Mouse (Mus musculus) granulocyte monocyte progenitor cell, adult 5-6 weeks (primary cell): ENCODE data around the gene Sass6. TPM values are rescaled to one million over a fixed set of nuclear protein-coding genes. Genes with fewer than 3 reads are reported as not detected.
"Not testable (repeated sequence)": the region's sequence is repeated elsewhere in the genome, so short reads cannot be mapped to it uniquely, and the experiment has no call there.

Experiments used
- ATAC-seq: replicated peaks from 2 replicates; pipeline ENCODE4 v1.8.0; 2016; ENCODE audit warnings: mild to moderate bottlenecking, moderate TSS enrichment, inconsistent platforms; ENCODE audit not compliant: poor library complexity, severe bottlenecking
- total RNA-seq, 2 experiments: library from RNA; stranded (forward) in 1 of 2; stranded (reverse) in 1 of 2; fragments of 200-712, 200-1000 nt in 1 of 2; fragments of >200 nt in 1 of 2; fragmentation: Nextera tagmentation in 1 of 2; gene quantifications; 2 replicates each; pipeline ENCODE4 v1.2.3; 2014 to 2017

Gene Sass6
- total RNA-seq, 2 experiments from 2014 or later: 35.0 to 50.1 TPM

GRCm38 (mm10) chr3:116622641-116623040 lies 27.9 kb downstream of the Sass6 start:
- ATAC-seq: no peak

DNA sequence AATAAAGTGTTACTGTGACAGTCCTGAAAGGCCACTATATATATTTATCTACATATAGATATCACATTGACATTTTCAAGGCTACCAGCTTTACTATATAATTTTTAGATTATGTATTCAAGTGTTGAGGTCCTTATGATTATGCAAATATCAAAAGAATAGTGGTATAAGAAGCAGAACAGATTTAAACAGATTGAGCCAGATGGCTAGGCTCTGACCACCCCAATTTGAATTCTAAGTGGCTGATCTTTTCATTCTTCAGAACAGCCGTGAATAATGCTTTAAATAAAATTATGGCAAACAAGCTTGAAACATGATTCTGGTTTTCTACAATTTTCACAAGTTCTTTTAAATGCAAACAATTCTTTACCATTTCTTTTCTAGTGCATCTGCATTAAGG lies 36.7 kb downstream of the Sass6 start:
- ATAC-seq: no peak

- ATAC-seq: peak; percentile 81
Measured at GRCm38 (mm10) chr3:116632971-116633370, 38.2 kb downstream of the Sass6 start.

GRCm38 (mm10) chr3:116634091-116634490 lies 39.3 kb downstream of the Sass6 start:
- peak; percentile 61 for ATAC-seq

- ATAC-seq: peak; percentile 46
Measured at GRCm38 (mm10) chr3:116634853-116635252, 40.1 kb downstream of the Sass6 start.

GRCm38 (mm10) chr3:116635799-116636198 lies 41.0 kb downstream of the Sass6 start:
- no peak for ATAC-seq

DNA sequence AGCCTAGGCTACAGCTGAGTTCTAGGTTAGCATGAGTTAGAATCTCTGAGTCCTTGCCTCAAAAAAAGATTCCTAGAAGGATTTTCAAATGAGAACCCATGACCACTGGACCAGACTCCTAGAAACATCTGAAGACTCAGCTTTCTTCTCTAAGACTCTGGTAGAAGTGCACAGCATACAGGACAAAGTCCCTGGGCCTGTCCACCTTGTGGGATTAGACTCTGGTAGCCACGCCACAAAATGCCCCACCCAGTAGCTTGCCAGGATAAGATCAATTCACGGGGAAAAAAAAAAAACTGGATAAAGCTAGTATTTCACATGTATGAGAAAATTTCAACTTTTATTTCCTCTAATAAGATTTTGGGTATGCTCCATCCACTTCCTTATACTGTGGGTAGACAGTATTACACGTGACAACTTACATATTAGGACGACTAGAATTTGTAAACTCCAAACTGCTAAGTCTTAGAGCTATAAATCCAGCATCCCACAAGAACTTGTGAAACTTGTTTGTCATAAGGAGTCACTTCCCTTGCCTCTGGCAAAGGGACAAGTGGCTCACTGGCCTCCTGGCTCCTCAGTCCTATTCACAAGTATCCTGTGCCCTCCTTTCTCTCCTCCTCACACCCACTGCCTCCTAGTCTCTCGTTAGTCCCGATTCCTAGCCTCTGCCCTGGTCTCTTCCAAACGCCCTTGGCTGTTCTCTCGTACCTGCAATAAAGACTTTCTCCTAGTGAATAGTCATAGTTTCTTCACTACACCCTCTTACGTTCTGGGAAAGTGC lies 43.1 kb downstream of the Sass6 start:
- ATAC-seq: peak; percentile 33

GRCm38 (mm10) chr3:116638572-116638971 lies 43.8 kb downstream of the Sass6 start:
- no peak for ATAC-seq

DNA sequence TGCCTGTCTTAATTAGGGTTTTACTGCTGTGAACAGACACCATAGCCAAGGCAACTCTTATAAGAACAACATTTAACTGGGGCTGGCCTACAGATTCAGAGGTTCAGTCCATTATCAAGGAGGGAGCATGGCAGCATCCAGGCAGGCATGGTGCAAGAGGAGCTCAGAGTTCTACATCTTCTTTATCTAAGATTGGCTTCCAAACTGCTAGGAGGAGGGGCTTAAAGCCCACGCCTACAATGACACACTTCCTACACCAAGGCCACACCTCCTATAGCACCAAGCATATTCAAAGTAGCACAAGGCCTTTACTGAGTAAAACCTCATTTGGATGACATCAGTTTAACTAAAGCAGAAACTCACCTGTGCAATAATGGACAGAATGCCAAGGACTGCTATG lies 45.2 kb downstream of the Sass6 start:
- ATAC-seq: 0 out of 2 replicates have a peak, but pooled peaks have one; percentile 31

DNA sequence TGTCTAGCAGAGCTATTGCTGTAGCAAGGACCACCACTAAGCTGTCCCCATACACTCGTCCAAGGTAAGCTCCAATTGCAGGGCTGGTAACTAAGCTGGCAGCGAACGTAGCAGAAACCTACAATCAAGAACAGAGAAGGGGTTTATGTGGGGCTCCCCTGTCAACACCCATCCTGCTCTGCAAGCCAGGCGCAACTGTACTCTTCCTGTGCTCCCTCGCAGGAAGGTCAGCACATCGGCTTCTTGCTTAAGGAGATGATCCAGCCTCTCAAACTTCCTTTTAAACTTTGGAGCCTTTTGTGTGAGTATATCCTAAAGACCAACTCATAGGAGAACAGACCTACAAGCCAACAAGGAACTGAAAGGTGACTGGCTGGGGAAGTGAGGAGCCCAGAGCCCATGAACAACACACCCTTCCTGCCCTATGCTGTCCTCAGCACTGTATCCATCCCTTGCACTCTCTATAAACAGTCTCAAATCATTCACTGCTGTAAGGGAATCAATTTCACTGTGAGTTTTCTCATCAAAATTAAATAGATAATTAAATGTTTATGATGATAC lies 47.1 kb downstream of the Sass6 start:
- peak; percentile 70 for ATAC-seq

DNA sequence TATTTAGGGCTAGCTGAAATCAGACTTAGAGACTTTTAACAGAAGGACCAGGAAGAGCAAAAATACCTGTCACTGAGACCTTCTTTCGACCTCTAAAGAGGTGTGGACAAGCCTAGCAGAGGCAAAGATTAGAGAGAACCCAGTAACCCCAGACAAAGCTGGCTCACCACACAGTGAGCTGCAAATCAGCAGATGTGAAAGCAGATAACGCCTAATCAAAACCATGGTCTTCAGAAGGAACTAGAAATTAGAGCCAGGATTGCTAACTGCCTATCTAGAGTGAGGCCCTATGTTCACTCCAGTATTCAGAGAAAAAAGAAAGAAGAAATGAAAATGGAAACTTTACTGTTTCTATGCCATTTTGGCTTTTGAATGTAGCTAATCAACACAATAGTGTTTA lies 47.6 kb downstream of the Sass6 start:
- 0 out of 2 replicates have a peak, but pooled peaks have one; percentile 7 for ATAC-seq

DNA sequence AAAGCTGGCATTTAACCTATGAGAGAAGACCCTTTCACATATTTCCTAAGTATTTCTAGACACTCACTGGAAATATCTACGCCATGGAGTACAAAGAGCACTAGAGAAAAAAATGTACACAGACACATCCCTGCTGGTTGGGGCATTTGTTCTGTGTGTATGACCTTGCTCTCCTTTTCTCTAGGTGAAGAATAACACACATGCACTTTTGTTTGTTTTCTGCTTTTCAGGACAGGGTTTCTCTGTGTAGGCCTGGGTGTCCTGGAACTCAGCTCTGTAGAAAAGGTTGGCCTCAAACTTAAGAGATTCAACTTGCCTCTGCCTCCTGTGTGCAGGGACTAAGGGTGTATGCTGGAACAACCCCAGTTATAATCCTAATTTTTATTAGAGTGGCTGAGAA lies 51.6 kb downstream of the Sass6 start:
- no peak for ATAC-seq

- ATAC-seq: peak; percentile 81
Measured at GRCm38 (mm10) chr3:116648805-116649204, 54.0 kb downstream of the Sass6 start.

DNA sequence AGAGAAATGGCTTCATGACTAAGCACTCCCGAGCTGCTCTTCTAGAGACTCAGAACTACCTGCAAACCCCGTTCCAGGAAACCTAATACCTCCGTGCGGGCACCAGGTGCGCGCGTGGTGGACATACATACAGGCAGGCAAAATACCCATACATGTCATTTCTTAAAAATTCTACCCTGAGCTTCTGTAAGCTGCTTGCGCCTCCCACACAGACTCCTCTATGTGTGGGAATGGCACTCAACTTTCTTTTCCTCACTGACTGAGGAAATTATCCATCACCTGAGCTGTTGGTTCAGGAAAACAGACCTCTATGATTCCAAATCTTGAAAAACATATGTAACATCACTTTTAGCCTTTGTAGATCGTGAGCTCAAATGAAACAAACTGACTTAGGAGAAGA lies 55.9 kb downstream of the Sass6 start:
- no peak for ATAC-seq

GRCm38 (mm10) chr3:116652033-116652446 lies 57.3 kb downstream of the Sass6 start:
- no peak for ATAC-seq

DNA sequence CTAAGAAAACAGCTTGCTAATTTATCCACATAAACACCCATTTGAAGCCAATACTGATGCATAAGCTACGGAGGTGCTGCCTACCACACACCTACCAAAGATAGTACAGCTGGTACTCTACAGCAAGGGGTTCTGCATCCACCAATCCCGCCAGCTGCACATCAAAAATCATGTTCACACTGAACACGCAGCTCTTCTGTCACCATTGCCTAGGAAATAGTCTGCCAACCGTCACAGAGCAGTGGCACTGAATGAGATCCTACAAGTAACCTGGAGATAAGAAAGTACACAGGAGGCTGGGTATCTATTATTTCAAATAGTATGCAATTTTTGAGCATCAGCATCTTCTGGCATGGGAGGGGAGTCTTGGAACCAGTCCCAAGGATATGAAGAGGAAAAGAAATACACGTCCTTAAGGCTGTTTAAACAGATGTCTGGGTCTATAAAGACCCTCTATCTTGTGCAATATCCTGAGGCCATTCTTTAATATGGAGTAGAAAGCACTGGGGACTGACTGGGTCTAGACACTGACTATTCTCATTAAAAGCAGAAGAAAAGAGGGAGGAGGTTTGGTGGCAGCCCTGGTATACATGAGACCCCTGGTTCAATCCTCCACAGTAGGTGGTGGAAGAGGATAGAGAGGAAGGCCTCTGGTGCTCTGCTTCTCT lies 58.6 kb downstream of the Sass6 start:
- ATAC-seq: peak; percentile 6; the same call in 1 of the 2 replicates

GRCm38 (mm10) chr3:116654051-116654450 lies 59.3 kb downstream of the Sass6 start:
- not testable (repeated sequence) for ATAC-seq

DNA sequence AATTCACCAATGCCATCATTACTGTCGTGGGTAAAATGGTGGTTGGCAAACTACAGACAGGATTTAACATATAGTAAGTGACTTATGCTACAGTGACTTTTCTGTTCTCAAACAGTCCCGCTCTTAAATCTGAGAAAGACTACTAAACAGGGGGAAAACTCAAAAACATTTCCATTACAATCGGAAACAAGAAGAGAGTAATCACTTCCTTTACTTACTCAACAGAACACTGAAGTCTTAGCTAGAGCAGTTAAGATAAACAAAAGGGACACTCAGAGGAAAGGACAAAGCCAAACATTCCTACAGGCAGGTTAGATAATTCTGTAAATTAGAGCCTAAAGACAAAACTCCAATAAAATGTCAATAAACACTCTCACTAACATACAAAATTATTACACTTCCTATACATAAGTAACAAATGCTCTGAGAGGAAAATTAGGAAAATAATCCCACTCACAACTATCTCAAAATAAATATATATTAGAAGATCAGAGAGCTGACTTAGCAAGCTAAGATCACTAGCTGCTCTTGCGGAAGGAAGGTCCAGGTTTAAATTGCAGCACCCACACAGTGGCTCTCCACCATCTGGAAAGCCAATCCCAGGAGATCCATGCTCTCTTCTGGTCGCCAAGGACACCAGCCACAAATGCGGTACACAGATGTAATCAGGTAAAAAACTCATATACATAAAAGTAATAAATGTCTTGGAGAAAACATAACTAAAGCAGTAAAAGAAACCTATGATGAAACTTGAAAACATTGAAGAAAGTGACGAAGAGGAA lies 61.6 kb downstream of the Sass6 start:
- no peak for ATAC-seq

DNA sequence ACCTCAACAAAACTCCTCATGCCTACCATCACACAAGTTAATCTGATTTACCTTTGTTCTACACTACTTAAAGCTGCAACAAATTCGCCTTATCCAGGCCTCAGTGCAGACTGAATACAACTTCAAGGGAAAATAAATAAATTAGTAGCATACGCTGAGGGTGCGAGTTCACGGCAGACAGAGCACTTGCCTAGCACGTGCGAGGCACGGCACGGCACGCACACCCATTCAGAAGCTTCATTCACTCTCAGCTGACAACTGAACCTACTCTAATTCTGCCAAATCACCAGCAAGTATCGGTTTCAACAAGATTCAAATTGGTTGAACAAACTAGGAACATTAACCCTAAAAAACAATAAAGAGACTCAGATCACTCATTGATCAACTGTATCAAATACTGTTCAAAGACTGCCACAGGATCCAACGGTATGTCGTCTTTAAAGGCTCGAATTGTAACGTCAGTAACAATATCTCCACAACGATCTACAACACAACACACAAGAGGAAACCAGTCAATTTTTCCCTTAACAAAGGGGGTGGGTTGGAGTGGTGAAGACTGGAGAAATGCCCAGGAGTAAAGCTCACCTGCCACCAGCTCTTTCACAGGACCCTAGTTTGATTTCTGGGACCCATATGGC lies 64.3 kb downstream of the Sass6 start:
- ATAC-seq: no peak

GRCm38 (mm10) chr3:116659856-116660430 lies 65.2 kb downstream of the Sass6 start:
- no peak for ATAC-seq
